Mouse (Mus musculus) midbrain, embryonic 15.5 days (tissue): Measurements from ENCODE around the gene Adamts2. TPM values are rescaled to one million over a fixed set of nuclear protein-coding genes. Genes with fewer than 3 reads are reported as not detected.
A peak's percentile ranks its signal among the peaks of the same experiment; 100 is the strongest.

Experiments
- ATAC-seq: fragments of 200-750 bp; cut with Nextera tagmentation; replicated peaks from 2 replicates; pipeline ENCODE4 v1.8.0; 2017; ENCODE audit warnings: moderate TSS enrichment
- H3K27ac ChIP-seq: fragments of 300-500 bp; sonication (generic); 2 replicates; pipeline ENCODE4 v1.5.1; 2015; ENCODE audit warnings: mild to moderate bottlenecking, inconsistent platforms
- H3K27me3 ChIP-seq: fragments of 300-500 bp; sonication (generic); replicated peaks from 2 replicates; pipeline ENCODE4 v1.6.1; 2015; ENCODE audit warnings: inconsistent platforms
- H3K36me3 ChIP-seq: fragments of 300-500 bp; sonication (generic); replicated peaks from 2 replicates; pipeline ENCODE4 v1.6.1; 2015; ENCODE audit warnings: inconsistent platforms
- H3K4me1 ChIP-seq: fragments of 300-500 bp; sonication (generic); 2 replicates; pipeline ENCODE4 v1.6.1; 2015; ENCODE audit warnings: inconsistent platforms
- H3K4me2 ChIP-seq: fragments of 300-500 bp; sonication (generic); 2 replicates; pipeline ENCODE4 v1.6.1; 2015; ENCODE audit warnings: inconsistent platforms, mild to moderate bottlenecking, moderate library complexity
- H3K4me3 ChIP-seq: fragments of 300-500 bp; sonication (generic); 2 replicates; pipeline ENCODE4 v1.5.1; 2015; ENCODE audit warnings: mild to moderate bottlenecking, inconsistent platforms
- H3K9ac ChIP-seq: fragments of 300-500 bp; sonication (generic); 2 replicates; pipeline ENCODE4 v1.6.1; 2015; ENCODE audit warnings: mild to moderate bottlenecking, inconsistent platforms
- H3K9me3 ChIP-seq: fragments of 300-500 bp; sonication (generic); 2 replicates; pipeline ENCODE4 v1.6.1; 2016; ENCODE audit warnings: inconsistent platforms
- WGBS: fragments of 180-500 bp; shearing (Covaris S2); methylation state at CpG from one replicate; pipeline ENCODE4 v1.1.7; 2015; ENCODE audit warnings: mixed read lengths; 5-methylcytosine and 5-hydroxymethylcytosine counted together
- polyA plus RNA-seq: library from polyadenylated mRNA; unstranded; fragments of >200 nt; fragmentation: Nextera tagmentation; extraction: Ambion mirVana; gene quantifications from 2 replicates; pipeline ENCODE4 v1.2.1, GENCODE M21; 2015

The Adamts2 gene
- polyA plus RNA-seq, 1 experiment from 2014 or later: 5.0 TPM

DNA sequence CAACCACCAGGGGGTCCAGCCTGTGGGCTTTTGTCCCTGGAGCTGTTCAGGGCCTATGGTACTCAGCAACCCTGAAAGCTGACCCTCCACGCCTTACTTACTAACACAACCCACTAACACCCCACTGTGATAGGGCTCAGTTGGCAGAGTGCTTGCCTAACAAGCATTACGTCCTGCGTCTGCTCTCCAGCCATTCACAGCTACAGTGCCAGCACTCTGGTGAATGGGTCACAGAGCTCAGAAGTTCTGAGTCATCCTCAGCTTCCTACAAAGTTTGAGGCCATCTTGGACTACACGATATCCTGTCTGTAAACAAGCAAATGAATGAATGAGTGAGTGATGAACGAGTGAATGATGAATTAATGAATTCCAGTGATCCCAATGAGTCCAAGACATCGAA is 118.5 kb downstream of the Adamts2 start:
- no peak for ATAC-seq
- WGBS: 76% methylated on average over 6 of the region's 6 CpGs
- Histone ChIP-seq H3K9me3 (no peaks in the 10 kb centered on the region), H3K4me3 (no peak overlapping the region), H3K4me1 (no peaks in the 10 kb centered on the region), H3K9ac (no peak overlapping the region), H3K36me3 (no peaks in the 10 kb centered on the region), H3K27me3 (no peaks in the 10 kb centered on the region), H3K4me2 (no peak overlapping the region), H3K27ac (no peak overlapping the region)

DNA sequence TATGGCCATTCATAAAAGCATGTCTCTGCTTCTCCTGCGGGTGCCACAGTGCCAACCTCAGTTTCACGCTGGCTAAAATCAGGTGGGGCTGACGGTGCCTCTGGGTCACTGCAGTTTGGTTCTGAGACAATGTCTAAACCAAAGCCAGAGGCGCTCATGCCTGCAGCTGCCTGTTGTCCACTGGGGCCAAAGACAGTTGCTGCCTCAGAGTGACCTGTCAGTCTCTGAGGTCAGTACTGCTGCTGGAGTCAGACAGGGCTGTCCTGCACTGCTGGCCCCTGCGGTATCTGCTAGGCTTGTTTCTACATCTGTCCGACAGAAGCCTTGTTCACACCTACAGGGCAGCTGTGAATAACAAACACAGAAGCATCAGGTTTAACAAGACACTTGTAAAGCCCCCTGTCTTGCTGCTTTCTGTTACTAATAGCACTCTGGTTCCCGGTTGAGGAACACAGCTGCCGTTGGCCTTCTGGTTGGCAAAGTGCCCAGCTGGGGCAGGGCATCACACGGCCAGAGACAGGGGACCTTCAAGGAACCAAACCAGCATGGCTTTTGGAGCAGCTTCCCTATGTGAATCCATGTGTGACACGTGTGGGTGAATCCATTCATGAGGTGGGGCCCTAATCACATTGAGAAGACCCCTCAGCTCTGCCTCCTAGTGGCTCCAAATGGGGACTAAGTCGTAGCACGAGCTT is 119.1 kb downstream of the Adamts2 start:
- Histone ChIP-seq H3K4me3 (no peak overlapping the region), H3K36me3 (no peaks in the 10 kb centered on the region), H3K4me1 (no peaks in the 10 kb centered on the region), H3K27me3 (no peaks in the 10 kb centered on the region), H3K4me2 (no peak overlapping the region), H3K27ac (no peak overlapping the region), H3K9me3 (no peaks in the 10 kb centered on the region), H3K9ac (no peak overlapping the region)
- no peak for ATAC-seq
- WGBS: 52% methylated on average over 12 of the region's 12 CpGs

DNA sequence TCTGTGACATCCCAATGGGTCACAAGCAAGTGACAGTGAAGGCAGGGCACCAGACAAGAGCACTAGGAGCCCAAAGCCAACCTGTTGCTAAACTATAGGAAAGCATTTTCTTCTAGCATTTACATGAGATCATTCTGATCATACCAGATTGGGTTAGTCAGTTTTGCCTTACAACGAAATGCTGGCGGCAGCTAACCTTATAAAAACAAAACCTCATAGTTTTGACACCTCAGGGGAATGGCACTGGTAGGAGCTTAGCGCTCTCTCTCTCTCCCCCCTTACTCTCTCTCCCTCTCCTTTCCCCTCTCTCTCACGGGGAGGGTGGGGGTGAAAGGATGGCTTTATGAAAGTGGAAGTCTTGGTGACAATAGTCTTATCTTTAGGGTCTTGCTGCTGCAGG is 123.7 kb downstream of the Adamts2 start:
- Histone ChIP-seq H3K27ac (no peak overlapping the region), H3K36me3 (no peaks in the 10 kb centered on the region), H3K4me1 (no peaks in the 10 kb centered on the region), H3K4me2 (no peak overlapping the region), H3K9ac (no peak overlapping the region), H3K9me3 (no peaks in the 10 kb centered on the region), H3K4me3 (no peak overlapping the region), H3K27me3 (no peaks in the 10 kb centered on the region)
- 78% methylated on average over 4 of the region's 4 CpGs for WGBS
- ATAC-seq: no peak

DNA sequence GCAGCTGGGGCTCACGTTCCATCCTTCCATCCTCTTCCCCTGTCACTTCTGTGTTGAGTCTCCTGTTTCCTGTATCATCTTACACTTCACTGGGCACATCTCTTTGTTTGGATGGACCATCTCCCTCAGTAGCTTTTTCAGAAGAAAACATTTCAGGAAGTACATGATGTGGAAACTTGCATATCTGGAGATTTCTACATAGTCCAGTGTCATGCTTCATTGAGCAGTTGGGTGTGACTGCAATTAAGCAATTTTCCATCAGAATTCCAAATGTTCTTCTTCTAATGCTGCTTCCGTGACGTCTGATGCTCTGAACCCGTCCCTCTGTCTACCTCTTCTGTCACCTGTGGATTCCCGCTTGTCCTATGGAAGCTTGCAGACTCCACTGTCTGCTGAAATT is 124.2 kb downstream of the Adamts2 start:
- no peaks in the 10 kb centered on the region for H3K9me3 ChIP-seq
- H3K36me3 ChIP-seq: no peaks in the 10 kb centered on the region
- H3K27me3 ChIP-seq: no peaks in the 10 kb centered on the region
- H3K4me2 ChIP-seq: no peak overlapping the region
- H3K9ac ChIP-seq: no peak overlapping the region
- 84% methylated on average over 5 of the region's 5 CpGs for WGBS
- ATAC-seq: no peak
- no peak overlapping the region for H3K27ac ChIP-seq
- H3K4me1 ChIP-seq: no peaks in the 10 kb centered on the region
- H3K4me3 ChIP-seq: no peak overlapping the region

DNA sequence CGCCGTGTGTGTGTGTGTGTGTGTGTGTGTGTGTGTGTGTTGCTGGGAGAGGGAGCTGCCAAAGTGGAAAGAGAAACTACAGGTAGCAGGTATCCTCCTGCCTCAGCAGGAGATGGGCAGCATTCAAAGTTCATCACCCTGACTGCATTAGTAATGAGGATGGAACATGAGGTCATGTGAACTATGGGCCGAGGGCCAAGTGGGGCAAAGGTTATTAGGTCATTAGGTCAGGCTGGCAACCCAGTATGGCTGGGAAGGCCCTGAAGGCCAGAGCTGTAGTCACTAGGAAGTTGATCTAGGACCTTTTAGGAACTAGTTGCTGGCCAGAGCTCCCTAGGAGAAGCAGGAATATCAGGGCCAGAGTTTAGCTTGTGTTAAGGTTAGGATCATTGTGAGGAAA is 131.3 kb downstream of the Adamts2 start:
- WGBS: 62% methylated on average over 3 of the region's 3 CpGs
- no peaks in the 10 kb centered on the region for H3K9me3 ChIP-seq
- H3K27ac ChIP-seq: no peak overlapping the region
- H3K9ac ChIP-seq: no peak overlapping the region
- H3K36me3 ChIP-seq: no peaks in the 10 kb centered on the region
- H3K4me1 ChIP-seq: no peaks in the 10 kb centered on the region
- H3K27me3 ChIP-seq: no peaks in the 10 kb centered on the region
- H3K4me2 ChIP-seq: no peak overlapping the region
- no peak overlapping the region for H3K4me3 ChIP-seq
- ATAC-seq: no peak

DNA sequence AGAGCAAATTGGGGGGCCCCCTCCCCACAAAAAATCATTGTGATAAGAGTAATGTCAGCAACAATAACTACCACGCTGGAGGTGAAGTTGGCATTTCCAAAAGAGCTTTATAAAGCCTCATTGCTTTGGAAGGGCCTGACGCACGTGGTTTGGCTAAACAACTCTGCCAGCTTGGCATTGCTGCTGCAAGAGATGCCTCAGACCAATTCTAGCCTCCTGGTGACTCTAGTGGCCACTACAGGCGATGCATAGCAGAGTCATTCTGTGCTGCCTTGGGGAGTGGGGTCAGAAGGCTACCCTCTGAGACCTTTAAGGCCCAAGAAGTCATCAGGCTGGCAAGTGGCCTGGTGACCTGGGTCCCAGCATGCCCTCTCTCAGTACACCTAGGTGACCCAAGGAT is 132.2 kb downstream of the Adamts2 start:
- H3K4me2 ChIP-seq: no peak overlapping the region
- H3K9ac ChIP-seq: no peak overlapping the region
- no peak overlapping the region for H3K4me3 ChIP-seq
- H3K27me3 ChIP-seq: no peaks in the 10 kb centered on the region
- WGBS: 67% methylated on average over 4 of the region's 4 CpGs
- H3K27ac ChIP-seq: no peak overlapping the region
- H3K36me3 ChIP-seq: no peaks in the 10 kb centered on the region
- H3K4me1 ChIP-seq: no peaks in the 10 kb centered on the region
- ATAC-seq: no peak
- H3K9me3 ChIP-seq: no peaks in the 10 kb centered on the region

DNA sequence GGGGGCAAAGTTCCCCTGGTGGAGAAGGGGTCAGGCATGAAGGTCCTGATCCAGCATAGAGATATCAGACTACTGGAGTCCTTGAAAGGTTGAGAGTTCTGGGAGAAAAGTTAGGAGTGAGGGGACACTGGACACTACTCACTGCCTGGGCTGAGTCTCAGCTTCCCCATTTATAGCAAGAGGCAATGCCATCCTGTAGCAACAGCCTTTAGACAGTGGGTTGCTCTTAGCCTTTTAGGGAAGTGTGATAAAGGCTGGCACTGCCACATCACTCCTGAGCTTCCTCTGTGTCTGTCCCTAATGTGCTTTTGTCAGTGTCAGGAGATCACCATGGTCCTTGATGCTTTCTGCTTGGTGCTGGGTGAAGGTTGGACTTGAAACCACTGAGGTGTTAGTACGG is 134.7 kb downstream of the Adamts2 start:
- 92% methylated on average over 1 of the region's 1 CpGs for WGBS
- Histone ChIP-seq H3K9me3 (no peaks in the 10 kb centered on the region), H3K4me1 (no peaks in the 10 kb centered on the region), H3K9ac (no peak overlapping the region), H3K27ac (no peak overlapping the region), H3K4me2 (no peak overlapping the region), H3K27me3 (no peaks in the 10 kb centered on the region), H3K36me3 (no peaks in the 10 kb centered on the region), H3K4me3 (no peak overlapping the region)
- no peak for ATAC-seq

DNA sequence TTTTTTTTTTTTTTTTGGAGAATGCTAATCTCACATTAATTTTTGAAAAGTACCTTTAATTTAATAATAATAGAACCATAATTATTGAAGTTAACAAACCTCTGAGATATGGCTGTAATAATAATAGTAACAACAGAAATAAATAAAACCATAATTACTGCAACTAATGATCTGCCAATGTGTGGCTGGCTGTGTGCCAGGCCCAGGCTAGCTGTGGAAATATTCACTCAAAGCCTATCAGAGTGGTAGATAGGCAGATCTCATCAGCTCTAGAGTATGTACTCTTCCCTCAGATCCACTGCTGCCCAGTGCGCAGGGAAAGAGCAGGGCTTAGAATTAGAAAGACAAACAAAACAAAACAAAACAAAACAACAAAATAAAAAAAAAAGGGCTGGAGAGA is 136.6 kb downstream of the Adamts2 start:
- no peak overlapping the region for H3K9ac ChIP-seq
- ATAC-seq: no peak
- H3K4me2 ChIP-seq: no peak overlapping the region
- no peaks in the 10 kb centered on the region for H3K4me1 ChIP-seq
- 94% methylated on average over 1 of the region's 1 CpGs for WGBS
- H3K27ac ChIP-seq: no peak overlapping the region
- H3K36me3 ChIP-seq: no peaks in the 10 kb centered on the region
- H3K27me3 ChIP-seq: no peaks in the 10 kb centered on the region
- H3K9me3 ChIP-seq: no peaks in the 10 kb centered on the region
- H3K4me3 ChIP-seq: no peak overlapping the region

DNA sequence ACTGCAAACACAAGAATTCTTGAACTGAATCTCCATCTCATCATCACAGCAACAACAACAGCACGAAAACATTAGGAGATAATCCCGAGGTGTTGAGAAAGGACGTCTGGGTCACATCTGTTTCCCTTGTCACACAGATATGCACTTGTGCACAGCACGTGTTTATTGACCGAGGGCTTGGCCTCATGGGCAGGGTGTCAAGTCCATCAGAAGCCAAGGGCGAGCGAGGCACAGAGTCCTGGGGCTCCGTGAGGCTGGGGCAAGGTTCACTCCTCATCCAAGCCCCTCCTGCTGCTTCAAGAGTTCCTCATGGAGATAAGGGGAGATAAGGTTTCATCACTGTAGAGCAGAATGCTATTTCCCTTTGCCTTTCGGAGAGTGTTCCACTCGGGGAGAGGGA is 137.6 kb downstream of the Adamts2 start:
- H3K9me3 ChIP-seq: no peaks in the 10 kb centered on the region
- H3K9ac ChIP-seq: no peak overlapping the region
- H3K36me3 ChIP-seq: no peaks in the 10 kb centered on the region
- H3K27me3 ChIP-seq: no peaks in the 10 kb centered on the region
- WGBS: 69% methylated on average over 10 of the region's 10 CpGs
- H3K4me1 ChIP-seq: no peaks in the 10 kb centered on the region
- H3K4me2 ChIP-seq: no peak overlapping the region
- no peak overlapping the region for H3K27ac ChIP-seq
- ATAC-seq: no peak
- no peak overlapping the region for H3K4me3 ChIP-seq

DNA sequence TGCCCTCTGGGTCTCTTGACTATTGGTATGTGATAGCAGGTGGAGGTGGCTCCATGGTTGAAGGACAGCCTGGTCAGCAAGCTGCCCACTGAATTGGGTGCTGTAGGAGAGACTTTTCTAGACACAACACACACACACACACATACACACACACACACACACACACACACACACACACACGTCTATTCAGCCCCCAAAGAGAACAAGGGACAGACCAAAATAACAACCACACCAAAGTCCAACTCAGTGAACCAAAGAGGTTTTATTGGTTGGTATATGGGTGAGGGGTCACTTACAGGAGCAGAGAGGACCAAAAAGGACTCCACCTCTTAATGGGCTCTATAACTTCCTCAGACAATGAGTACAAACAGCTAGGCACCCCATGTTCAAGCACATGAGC is 140.3 kb downstream of the Adamts2 start:
- H3K4me1 ChIP-seq: no peaks in the 10 kb centered on the region

DNA sequence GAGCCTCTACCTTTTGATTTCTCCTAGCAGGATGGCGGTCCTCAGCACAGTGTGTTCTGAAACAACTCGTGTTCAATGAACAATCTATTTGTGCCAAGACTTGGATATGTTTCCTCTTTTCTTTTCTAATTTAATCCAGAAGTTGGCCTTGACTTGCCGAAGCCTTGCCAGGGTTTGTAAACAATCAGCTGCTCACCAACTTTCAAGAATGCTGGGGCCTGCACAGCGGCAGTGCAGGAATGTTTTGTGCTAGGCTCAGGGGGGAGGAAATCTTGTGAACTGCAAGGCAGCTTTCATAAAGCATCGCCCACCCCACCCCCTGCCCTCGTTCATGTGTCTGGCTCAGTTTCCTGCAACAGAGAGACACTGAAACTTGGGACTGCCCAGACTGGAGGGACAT is 143.1 kb downstream of the Adamts2 start:
- Histone ChIP-seq H3K9ac (no peak overlapping the region), H3K4me1 (no peaks in the 10 kb centered on the region), H3K36me3 (no peaks in the 10 kb centered on the region), H3K4me2 (no peak overlapping the region), H3K9me3 (no peaks in the 10 kb centered on the region), H3K27ac (no peak overlapping the region), H3K27me3 (no peaks in the 10 kb centered on the region), H3K4me3 (no peak overlapping the region)
- no peak for ATAC-seq
- WGBS: 68% methylated on average over 6 of the region's 6 CpGs

More for the DNA sequence above, 140.3 kb downstream of the Adamts2 start:
- Histone ChIP-seq H3K36me3 (no peaks in the 10 kb centered on the region), H3K4me2 (no peak overlapping the region), H3K9me3 (no peaks in the 10 kb centered on the region), H3K27ac (no peak overlapping the region), H3K4me3 (no peak overlapping the region), H3K9ac (no peak overlapping the region), H3K27me3 (no peaks in the 10 kb centered on the region)
- WGBS: 77% methylated on average over 1 of the region's 1 CpGs
- ATAC-seq: no peak

DNA sequence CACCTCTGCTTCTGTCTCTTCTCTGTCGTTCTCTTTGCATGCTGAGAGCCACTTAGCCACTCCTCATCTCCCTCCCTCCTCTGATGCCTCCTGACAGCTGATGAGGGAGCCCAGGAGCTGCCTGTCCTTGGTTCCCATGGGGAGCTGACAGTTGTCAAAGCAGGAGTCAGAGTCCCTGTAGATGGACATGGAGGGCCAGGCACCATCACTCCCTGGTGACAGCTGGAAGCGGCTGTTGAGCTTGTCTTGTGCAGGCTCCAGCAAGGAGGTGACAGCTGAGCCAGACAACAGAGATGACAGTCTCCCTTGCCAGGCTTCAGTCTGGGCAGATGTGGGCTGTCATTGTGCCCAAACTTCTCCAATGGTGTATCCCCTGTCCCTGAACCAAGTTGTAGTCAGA is 144.6 kb downstream of the Adamts2 start:
- no peak for ATAC-seq
- Histone ChIP-seq H3K36me3 (no peaks in the 10 kb centered on the region), H3K9me3 (no peaks in the 10 kb centered on the region), H3K4me1 (no peaks in the 10 kb centered on the region), H3K4me3 (no peak overlapping the region), H3K4me2 (no peak overlapping the region), H3K9ac (no peak overlapping the region), H3K27ac (no peak overlapping the region), H3K27me3 (no peaks in the 10 kb centered on the region)
- WGBS: 40% methylated on average over 2 of the region's 2 CpGs

DNA sequence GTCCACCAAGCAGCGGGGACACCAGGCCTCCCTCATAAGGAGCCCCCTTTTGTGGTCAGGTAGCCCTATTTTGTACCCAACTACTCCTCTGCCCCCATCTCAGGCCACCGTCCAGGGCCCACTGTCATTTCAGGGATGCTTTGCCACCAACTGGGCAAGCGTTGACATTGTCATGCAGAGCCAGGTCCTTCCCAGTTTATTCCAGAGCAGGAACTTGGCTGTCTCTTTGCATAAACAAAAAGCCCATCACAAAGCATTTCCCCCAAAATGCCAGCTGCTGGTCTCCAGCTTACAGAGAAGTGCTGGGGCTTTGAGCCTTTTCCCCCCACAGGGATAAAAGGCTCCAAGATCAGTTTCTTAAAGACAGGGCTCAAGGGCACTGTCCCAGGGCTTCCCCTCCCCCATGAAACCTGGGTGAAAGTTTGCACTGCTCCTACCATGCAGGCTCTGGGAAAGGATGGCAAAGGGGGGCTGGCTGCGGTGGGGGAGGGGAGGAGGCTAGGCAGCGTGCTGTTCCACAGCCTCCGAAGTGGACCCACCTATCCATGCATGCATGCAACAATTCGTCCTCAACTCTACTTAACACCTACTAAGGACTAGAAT is 149.2 kb downstream of the Adamts2 start:
- H3K9me3 ChIP-seq: no peaks in the 10 kb centered on the region
- H3K4me1 ChIP-seq: no peaks in the 10 kb centered on the region
- no peaks in the 10 kb centered on the region for H3K27me3 ChIP-seq
- no peak overlapping the region for H3K4me3 ChIP-seq
- no peak overlapping the region for H3K27ac ChIP-seq
- WGBS: 33% methylated on average over 7 of the region's 7 CpGs
- H3K9ac ChIP-seq: no peak overlapping the region
- 0 out of 2 replicates have a peak, but pooled peaks have one; percentile 37 for ATAC-seq
- H3K36me3 ChIP-seq: no peaks in the 10 kb centered on the region
- H3K4me2 ChIP-seq: no peak overlapping the region
